Mouse (Mus musculus) lung, embryonic 14.5 days (tissue): ENCODE measurements at regions not wholly inside any gene's neighbourhood (a gene's known extent, or its start where the extent isn't known, plus 50 kb on each side); places are given as distances from the start of the nearest gene placed in this dataset.
A peak's percentile ranks its signal among the peaks of the same experiment; 100 is the strongest.

Source experiments
- ATAC-seq: fragments of 200-750 bp; cut with Nextera tagmentation; 2 replicates; pipeline ENCODE4 v1.8.0; 2017; ENCODE audit warnings: mild to moderate bottlenecking, moderate TSS enrichment, moderate library complexity; ENCODE audit not compliant: insufficient read depth
- DNase-seq: peaks from one replicate; pipeline ENCODE4 v3.0.0-alpha.2; 2015
- H3K27ac ChIP-seq: fragments of 300-500 bp; sonication (generic); 2 replicates; pipeline ENCODE4 v1.5.1; 2014; ENCODE audit warnings: low read depth, mild to moderate bottlenecking, moderate library complexity
- H3K27me3 ChIP-seq: fragments of 300-500 bp; sonication (generic); 2 replicates; pipeline ENCODE4 v1.6.1; 2014; ENCODE audit warnings: low read length, control low read depth; ENCODE audit not compliant: insufficient read depth
- H3K36me3 ChIP-seq: fragments of 300-500 bp; sonication (generic); 2 replicates; pipeline ENCODE4 v1.6.1; 2014; ENCODE audit warnings: control low read depth; ENCODE audit not compliant: insufficient read depth
- H3K4me1 ChIP-seq: fragments of 300-500 bp; sonication (generic); 2 replicates; pipeline ENCODE4 v1.6.1; 2014; ENCODE audit warnings: antibody characterized with exemption, control low read depth; ENCODE audit not compliant: insufficient read depth
- H3K4me2 ChIP-seq: fragments of 300-500 bp; sonication (generic); 2 replicates; pipeline ENCODE4 v1.6.1; 2014; ENCODE audit warnings: mild to moderate bottlenecking
- H3K4me3 ChIP-seq: fragments of 300-500 bp; sonication (generic); 2 replicates; pipeline ENCODE4 v1.5.1; 2014; ENCODE audit warnings: low read depth, low read length
- H3K9ac ChIP-seq: fragments of 300-500 bp; sonication (generic); 2 replicates; pipeline ENCODE4 v1.6.1; 2014
- H3K9me3 ChIP-seq: fragments of 300-500 bp; sonication (generic); 2 replicates; pipeline ENCODE4 v1.6.1; 2016; ENCODE audit warnings: low read depth, low read length, control low read depth
- CTCF ChIP-seq: IDR thresholded peaks from 2 replicates; pipeline ENCODE4 v1.5.1; 2016; ENCODE audit warnings: antibody characterized with exemption, low read depth
- WGBS: fragments of 180-500 bp; shearing (Covaris S2); extraction: QIAGEN DNeasy Blood & Tissue Kit; methylation state at CpG from one replicate; pipeline ENCODE4 v1.1.7; 2014; 5-methylcytosine and 5-hydroxymethylcytosine counted together

GRCm38 (mm10) chr1:69340481-69340880 lies 232.6 kb upstream of the Erbb4 start:
- DNase-seq (no peak), ATAC-seq (no peak)
- WGBS = 80% methylated on average over 4 of the region's 4 CpGs
- Histone ChIP-seq H3K27me3 (no peaks in the 10 kb centered on the region), H3K9ac (no peak overlapping the region), H3K4me1 (no peaks in the 10 kb centered on the region), H3K4me2 (no peak overlapping the region), H3K4me3 (no peak overlapping the region), H3K36me3 (no peaks in the 10 kb centered on the region), H3K27ac (no peak overlapping the region), H3K9me3 (no peaks in the 10 kb centered on the region)
- no peak for TF ChIP-seq CTCF

DNA sequence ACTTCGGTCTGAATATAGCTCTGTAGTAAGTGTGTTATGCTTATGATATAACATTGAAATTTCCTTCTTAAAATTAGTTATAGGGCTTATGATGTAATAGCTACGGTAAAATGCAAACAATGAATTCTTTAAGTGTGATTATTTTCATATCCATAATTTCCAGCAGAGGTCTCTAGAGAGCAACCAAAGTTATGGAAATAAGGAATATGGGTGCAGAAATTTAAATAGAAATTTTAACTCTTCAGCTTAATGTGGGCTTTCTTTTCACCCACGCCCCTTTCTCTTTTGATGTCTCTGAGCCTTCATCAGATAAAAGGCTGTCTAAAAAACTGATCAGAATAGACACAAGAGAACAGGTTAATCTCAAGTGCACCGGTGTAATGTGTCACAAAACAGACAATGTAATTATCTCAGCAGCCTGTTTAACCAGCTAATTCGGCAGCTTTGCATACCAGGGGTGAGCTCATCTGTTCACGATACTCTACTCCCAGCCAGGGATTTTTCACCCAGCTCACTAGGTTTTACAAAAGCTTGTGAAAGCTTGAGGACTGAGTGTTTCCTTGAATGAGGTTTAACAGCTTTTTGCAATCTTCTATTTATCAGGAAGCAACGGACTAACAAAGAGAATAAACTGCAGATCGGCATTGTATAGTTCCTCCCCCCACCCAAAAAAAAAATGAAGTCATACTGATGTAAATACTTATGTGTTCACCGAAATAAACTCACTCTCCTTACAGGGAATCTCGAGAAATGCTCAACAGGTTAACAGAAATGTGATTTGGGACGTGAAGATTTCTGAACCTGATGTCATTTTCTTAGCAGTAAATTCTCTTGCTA lies 223.8 kb upstream of the Erbb4 start:
- TF ChIP-seq CTCF = peak; percentile 53
- Histone ChIP-seq H3K27me3 (no peaks in the 10 kb centered on the region), H3K4me3 (peak overlapping the region; percentile 15; the same call in 1 of the 2 replicates), H3K9ac (no peak overlapping the region), H3K9me3 (no peaks in the 10 kb centered on the region), H3K4me2 (peak overlapping the region; percentile 45), H3K27ac (no peak overlapping the region), H3K36me3 (no peaks in the 10 kb centered on the region), H3K4me1 (no peaks in the 10 kb centered on the region)
- ATAC-seq (no peak; the same call in 1 of the 2 replicates), DNase-seq (peak; percentile 84)
- WGBS = 34% methylated on average over 11 of the region's 11 CpGs

- H3K9me3 ChIP-seq = no peaks in the 10 kb centered on the region
- no peaks in the 10 kb centered on the region for H3K4me1 ChIP-seq
- DNase-seq (no peak), ATAC-seq (no peak)
- 65% methylated on average over 3 of the region's 3 CpGs for WGBS
- no peak overlapping the region for H3K4me2 ChIP-seq
- H3K36me3 ChIP-seq = no peaks in the 10 kb centered on the region
- no peak overlapping the region for H3K4me3 ChIP-seq
- no peak overlapping the region for H3K27ac ChIP-seq
- no peak overlapping the region for H3K9ac ChIP-seq
- no peaks in the 10 kb centered on the region for H3K27me3 ChIP-seq
- no peak for TF ChIP-seq CTCF
Measured at GRCm38 (mm10) chr1:69329399-69329798, 221.5 kb upstream of the Erbb4 start.

GRCm38 (mm10) chr1:69326711-69327110 lies 218.9 kb upstream of the Erbb4 start:
- 88% methylated on average over 8 of the region's 8 CpGs for WGBS
- H3K9ac ChIP-seq = no peak overlapping the region
- no peak for TF ChIP-seq CTCF
- DNase-seq (no peak), ATAC-seq (no peak)
- H3K9me3 ChIP-seq = no peaks in the 10 kb centered on the region
- no peaks in the 10 kb centered on the region for H3K27me3 ChIP-seq
- no peaks in the 10 kb centered on the region for H3K4me1 ChIP-seq
- H3K4me2 ChIP-seq = no peak overlapping the region
- no peaks in the 10 kb centered on the region for H3K36me3 ChIP-seq
- H3K27ac ChIP-seq = no peak overlapping the region
- no peak overlapping the region for H3K4me3 ChIP-seq

DNA sequence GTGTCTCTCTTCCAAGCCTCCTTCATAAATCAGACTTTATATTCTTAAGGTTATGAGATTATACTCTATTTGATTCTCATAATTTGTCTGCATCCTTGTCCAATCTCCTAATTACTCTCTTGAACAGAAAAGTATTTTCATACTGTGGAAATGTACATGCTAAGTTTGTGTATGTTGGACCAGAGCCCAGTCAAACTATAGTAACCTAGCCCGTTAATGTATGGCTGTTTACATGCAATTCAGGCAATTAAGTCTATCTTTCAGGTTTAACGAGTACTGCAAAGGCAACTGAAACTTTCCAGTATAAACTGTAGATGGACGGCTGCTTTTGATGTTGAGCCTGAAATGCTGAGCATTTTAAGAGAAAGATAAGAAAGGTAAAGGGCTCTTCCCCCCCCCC lies 211.7 kb upstream of the Erbb4 start:
- no peaks in the 10 kb centered on the region for H3K27me3 ChIP-seq
- no peak overlapping the region for H3K9ac ChIP-seq
- H3K27ac ChIP-seq = no peak overlapping the region
- no peak overlapping the region for H3K4me3 ChIP-seq
- no peak for TF ChIP-seq CTCF
- ATAC-seq = no peak
- 7% methylated on average over 3 of the region's 3 CpGs for WGBS
- no peak overlapping the region for H3K4me2 ChIP-seq
- H3K36me3 ChIP-seq = no peaks in the 10 kb centered on the region
- 0 out of 2 replicates have a peak, but pooled peaks cover 4% of the 10 kb centered on the region for H3K4me1 ChIP-seq
- peak; percentile 55 for DNase-seq
- H3K9me3 ChIP-seq = no peaks in the 10 kb centered on the region

DNA sequence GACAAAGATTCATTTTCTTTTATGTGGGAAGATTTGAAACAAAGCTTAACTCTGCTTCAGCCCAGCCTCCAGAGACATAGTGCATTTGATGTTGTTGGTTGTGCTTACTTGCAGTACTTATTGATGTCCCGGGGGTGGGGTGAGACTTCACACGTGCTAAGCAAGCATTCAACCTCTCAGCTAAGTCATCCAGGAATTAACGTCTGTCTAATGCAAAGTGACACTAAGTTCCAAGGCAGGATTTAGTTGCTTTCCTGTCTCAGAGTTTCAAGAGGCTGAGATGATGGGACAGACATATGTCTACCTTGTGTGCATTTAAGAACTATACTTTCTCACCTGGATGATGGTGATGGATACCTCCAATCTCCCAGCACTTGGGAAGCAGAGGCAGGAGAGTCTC lies 189.0 kb upstream of the Erbb4 start:
- ATAC-seq = no peak
- H3K27ac ChIP-seq = no peak overlapping the region

DNA sequence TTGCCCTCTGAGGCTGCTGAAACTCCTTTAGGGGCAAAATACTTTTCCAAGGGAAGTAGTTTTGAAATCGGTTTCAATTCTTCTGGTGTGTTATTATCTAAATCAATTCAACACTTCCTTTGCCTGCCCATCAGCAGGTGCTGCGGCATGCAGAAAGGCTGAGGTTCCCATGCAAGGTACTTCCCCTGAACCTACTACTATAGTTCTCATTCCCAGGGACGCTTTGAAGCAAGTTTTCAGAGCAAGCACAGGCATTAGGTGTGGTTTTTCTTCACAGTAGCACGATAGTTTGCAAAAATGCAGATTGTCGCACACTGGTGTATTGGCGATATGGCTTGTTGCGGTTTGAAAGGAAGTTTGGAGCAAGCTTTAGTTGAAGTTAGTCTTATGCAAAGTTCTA lies 183.5 kb upstream of the Erbb4 start:
- H3K9ac ChIP-seq = no peak overlapping the region
- DNase-seq (no peak), ATAC-seq (no peak)
- no peak for TF ChIP-seq CTCF
- WGBS = 76% methylated on average over 7 of the region's 7 CpGs
- H3K27me3 ChIP-seq = no peaks in the 10 kb centered on the region
- no peak overlapping the region for H3K27ac ChIP-seq
- H3K9me3 ChIP-seq = no peaks in the 10 kb centered on the region
- H3K4me1 ChIP-seq = no peaks in the 10 kb centered on the region; the same call in 1 of the 2 replicates
- no peak overlapping the region for H3K4me3 ChIP-seq
- H3K4me2 ChIP-seq = no peak overlapping the region
- no peaks in the 10 kb centered on the region for H3K36me3 ChIP-seq

More for the DNA sequence above, 189.0 kb upstream of the Erbb4 start:
- H3K4me2 ChIP-seq = no peak overlapping the region
- H3K9me3 ChIP-seq = no peaks in the 10 kb centered on the region
- H3K9ac ChIP-seq = no peak overlapping the region
- WGBS = 65% methylated on average over 3 of the region's 3 CpGs
- no peak for DNase-seq
- TF ChIP-seq CTCF = no peak
- no peak overlapping the region for H3K4me3 ChIP-seq
- H3K27me3 ChIP-seq = no peaks in the 10 kb centered on the region
- no peaks in the 10 kb centered on the region for H3K4me1 ChIP-seq
- H3K36me3 ChIP-seq = no peaks in the 10 kb centered on the region
